Mouse (Mus musculus): ENCODE data around the gene Mmachc. TPM values are rescaled to one million over a fixed set of nuclear protein-coding genes. Genes with fewer than 3 reads are reported as not detected.
A peak's percentile ranks its signal among the peaks of the same experiment; 100 is the strongest.

Gene Mmachc
- polyA plus RNA-seq, 1 experiment from 2014 or later: 25.2 TPM

GRCm38 (mm10) chr4:116720343-116721097, 12.3 kb upstream of the Mmachc start, which contains the start of gene Tesk2:
Gene Tesk2, plus strand, starts transcription at chr4:116720948.
- peak within 1 kb of the TSS; percentile 85 for H3K27ac ChIP-seq
- peak within 1 kb of the TSS; percentile 82 for H3K4me3 ChIP-seq (replicated peaks)
- ATAC-seq (ENCODE audit: insufficient number of reproducible peaks, insufficient read depth, low FRiP score, low TSS enrichment, low read depth): peak; percentile 91
- H3K4me2 ChIP-seq: peak within 1 kb of the TSS; percentile 73
- peaks cover 6% of the 10 kb centered on the region for H3K36me3 ChIP-seq
- no peaks in the 10 kb centered on the region for H3K9me3 ChIP-seq
- no peaks in the 10 kb centered on the region for H3K27me3 ChIP-seq
- WGBS: under 1% methylated on average over 34 of the region's 34 CpGs
- H3K4me1 ChIP-seq (replicated peaks): 0 out of 2 replicates have a peak, but pooled peaks cover 4% of the 10 kb centered on the region
- peak within 1 kb of the TSS; percentile 75 for H3K9ac ChIP-seq (replicated peaks)

GRCm38 (mm10) chr4:116719396-116719795, 11.2 kb upstream of the Mmachc start:
- H3K4me1 ChIP-seq (replicated peaks): 0 out of 2 replicates have a peak, but pooled peaks cover 4% of the 10 kb centered on the region
- no peak overlapping the region for H3K4me2 ChIP-seq
- H3K9ac ChIP-seq (replicated peaks): no peak overlapping the region
- H3K27me3 ChIP-seq: no peaks in the 10 kb centered on the region
- H3K27ac ChIP-seq: no peak overlapping the region
- 18% methylated on average over 3 of the region's 3 CpGs for WGBS
- no peak for ATAC-seq (ENCODE audit: insufficient number of reproducible peaks, insufficient read depth, low FRiP score, low TSS enrichment, low read depth)
- H3K4me3 ChIP-seq (replicated peaks): no peak overlapping the region
- peaks cover 16% of the 10 kb centered on the region for H3K36me3 ChIP-seq
- no peaks in the 10 kb centered on the region for H3K9me3 ChIP-seq

GRCm38 (mm10) chr4:116712536-116712935, 4.3 kb upstream of the Mmachc start:
- Histone ChIP-seq H3K27ac (no peak overlapping the region), H3K36me3 (peaks cover 26% of the 10 kb centered on the region), H3K4me1 (replicated peaks) (peaks cover 8% of the 10 kb centered on the region), H3K9me3 (no peaks in the 10 kb centered on the region), H3K27me3 (no peaks in the 10 kb centered on the region), H3K9ac (replicated peaks) (no peak overlapping the region), H3K4me2 (no peak overlapping the region), H3K4me3 (replicated peaks) (no peak overlapping the region)
- 84% methylated on average over 1 of the region's 1 CpGs for WGBS
- ATAC-seq (ENCODE audit: insufficient number of reproducible peaks, insufficient read depth, low FRiP score, low TSS enrichment, low read depth): no peak

DNA sequence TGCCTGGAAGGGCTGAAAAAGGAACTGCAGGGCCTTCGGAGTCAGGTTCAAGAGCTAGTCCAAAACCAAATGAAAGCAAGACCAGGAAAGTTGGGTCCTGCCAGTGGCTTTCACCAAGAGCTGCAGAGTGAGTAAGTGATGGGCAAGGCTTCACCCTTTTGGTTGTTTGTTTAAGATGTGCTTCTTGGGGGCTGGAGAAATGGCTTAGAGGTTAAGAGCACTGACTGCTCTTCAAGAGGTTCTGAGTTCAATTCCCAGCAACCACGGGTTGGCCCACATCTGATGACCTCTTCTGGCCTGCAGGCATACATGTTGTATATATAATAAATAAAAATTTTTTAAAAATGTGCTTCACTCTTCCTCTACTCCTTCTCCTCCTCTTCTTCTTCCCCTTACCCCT, 1.9 kb upstream of the Mmachc start:
- Histone ChIP-seq H3K27me3 (no peaks in the 10 kb centered on the region), H3K9ac (replicated peaks) (no peak overlapping the region), H3K4me2 (no peak overlapping the region), H3K4me1 (replicated peaks) (peaks cover 9% of the 10 kb centered on the region), H3K27ac (no peak overlapping the region), H3K9me3 (no peaks in the 10 kb centered on the region), H3K36me3 (peaks cover 17% of the 10 kb centered on the region), H3K4me3 (replicated peaks) (no peak overlapping the region)
- WGBS: 91% methylated on average over 2 of the region's 2 CpGs
- ATAC-seq (ENCODE audit: insufficient number of reproducible peaks, insufficient read depth, low FRiP score, low TSS enrichment, low read depth): no peak

DNA sequence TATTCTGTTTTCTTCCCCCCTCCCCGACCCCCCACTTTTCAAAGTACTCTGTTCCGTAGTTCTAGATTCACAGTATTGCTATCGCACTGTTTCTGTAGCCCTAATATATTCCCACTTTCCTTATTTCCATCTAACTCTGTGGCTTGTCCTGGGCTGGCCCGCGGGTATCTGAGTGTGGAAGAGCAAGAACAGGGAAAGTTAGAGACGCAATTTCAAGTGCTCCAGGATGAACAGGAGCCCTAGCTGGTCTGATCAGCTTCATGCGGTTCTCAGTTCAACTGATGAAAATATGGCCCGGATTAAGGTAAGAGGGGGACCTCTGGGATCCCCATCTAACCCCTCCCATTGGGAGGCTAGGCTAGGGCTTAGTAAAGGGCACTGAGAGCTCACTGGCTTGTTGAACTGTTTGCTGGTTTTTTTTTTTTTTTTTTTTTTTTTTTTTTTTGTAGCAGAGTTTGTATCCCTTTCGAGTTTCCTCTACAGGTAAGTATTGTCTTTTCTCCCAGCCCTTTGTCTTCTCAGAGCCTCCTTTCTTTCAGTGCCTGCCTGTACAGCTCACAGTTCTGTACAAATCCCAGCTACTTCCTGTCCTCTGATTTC, 685 bp upstream of the Mmachc start:
- 5% methylated on average over 9 of the region's 9 CpGs for WGBS
- peak overlapping the region; percentile 82 for H3K4me2 ChIP-seq

GRCm38 (mm10) chr4:116707666-116708065, 540 bp downstream of the Mmachc start:
- Histone ChIP-seq H3K9ac (replicated peaks) (peak overlapping the region; percentile 71), H3K4me2 (peak overlapping the region; percentile 82), H3K9me3 (no peaks in the 10 kb centered on the region), H3K36me3 (peaks cover 19% of the 10 kb centered on the region), H3K27ac (no peak overlapping the region), H3K27me3 (no peaks in the 10 kb centered on the region), H3K4me1 (replicated peaks) (peaks cover 9% of the 10 kb centered on the region), H3K4me3 (replicated peaks) (peak overlapping the region; percentile 61)
- WGBS: 23% methylated on average over 9 of the region's 9 CpGs
- ATAC-seq (ENCODE audit: insufficient number of reproducible peaks, insufficient read depth, low FRiP score, low TSS enrichment, low read depth): 0 out of 2 replicates have a peak, but pooled peaks have one; percentile 0

More for the DNA sequence above, 685 bp upstream of the Mmachc start:
- Histone ChIP-seq H3K4me3 (replicated peaks) (peak overlapping the region; percentile 61), H3K36me3 (peaks cover 15% of the 10 kb centered on the region), H3K9ac (replicated peaks) (peak overlapping the region; percentile 72), H3K4me1 (replicated peaks) (peaks cover 9% of the 10 kb centered on the region), H3K9me3 (no peaks in the 10 kb centered on the region), H3K27me3 (no peaks in the 10 kb centered on the region), H3K27ac (no peak overlapping the region)
- no peak; the same call in 1 of the 2 replicates for ATAC-seq (ENCODE audit: insufficient number of reproducible peaks, insufficient read depth, low FRiP score, low TSS enrichment, low read depth)

GRCm38 (mm10) chr4:116703804-116704203, 4.4 kb downstream of the Mmachc start:
- Histone ChIP-seq H3K4me2 (no peak overlapping the region), H3K27me3 (no peaks in the 10 kb centered on the region), H3K27ac (no peak overlapping the region), H3K36me3 (peaks cover 44% of the 10 kb centered on the region), H3K9ac (replicated peaks) (no peak overlapping the region), H3K4me3 (replicated peaks) (no peak overlapping the region), H3K4me1 (replicated peaks) (peaks cover 3% of the 10 kb centered on the region; the same call in 1 of the 2 replicates), H3K9me3 (no peaks in the 10 kb centered on the region)
- WGBS: 36% methylated on average over 6 of the region's 6 CpGs
- no peak for ATAC-seq (ENCODE audit: insufficient number of reproducible peaks, insufficient read depth, low FRiP score, low TSS enrichment, low read depth)

DNA sequence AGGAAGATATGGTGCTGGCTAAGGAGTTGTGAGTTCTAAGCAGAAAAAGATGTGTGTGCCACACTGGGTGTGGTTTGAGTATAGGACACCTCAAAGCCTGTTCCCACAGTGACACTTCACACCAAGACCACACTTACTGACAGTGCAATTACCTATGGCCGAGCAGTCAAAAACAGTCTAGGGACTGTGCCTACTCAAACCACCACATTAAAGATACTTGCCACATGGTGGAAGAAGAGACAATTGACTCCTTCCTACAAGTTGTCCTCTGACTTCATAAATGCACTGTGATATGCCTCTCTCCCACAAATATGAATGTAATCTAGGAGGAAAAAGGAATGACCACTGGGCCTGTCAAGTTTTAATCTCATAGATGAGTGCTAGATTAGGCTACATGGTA, 7.2 kb downstream of the Mmachc start:
- H3K4me1 ChIP-seq (replicated peaks): no peaks in the 10 kb centered on the region
- no peaks in the 10 kb centered on the region for H3K27me3 ChIP-seq
- H3K4me2 ChIP-seq: no peak overlapping the region

GRCm38 (mm10) chr4:116698693-116699342, 9.4 kb downstream of the Mmachc start:
- H3K36me3 ChIP-seq: peaks cover 83% of the 10 kb centered on the region
- WGBS: 85% methylated on average over 2 of the region's 2 CpGs
- H3K4me2 ChIP-seq: no peak overlapping the region

More for the DNA sequence above, 7.2 kb downstream of the Mmachc start:
- no peak overlapping the region for H3K9ac ChIP-seq (replicated peaks)
- H3K36me3 ChIP-seq: peaks cover 68% of the 10 kb centered on the region
- ATAC-seq (ENCODE audit: insufficient number of reproducible peaks, insufficient read depth, low FRiP score, low TSS enrichment, low read depth): no peak
- H3K4me3 ChIP-seq (replicated peaks): no peak overlapping the region
- 77% methylated on average over 1 of the region's 1 CpGs for WGBS
- no peaks in the 10 kb centered on the region for H3K9me3 ChIP-seq
- H3K27ac ChIP-seq: no peak overlapping the region

GRCm38 (mm10) chr4:116693785-116694184, 14.4 kb downstream of the Mmachc start:
- H3K27me3 ChIP-seq: no peaks in the 10 kb centered on the region
- no peak overlapping the region for H3K27ac ChIP-seq
- H3K4me2 ChIP-seq: no peak overlapping the region
- H3K36me3 ChIP-seq: peaks cover 93% of the 10 kb centered on the region
- H3K9me3 ChIP-seq: no peaks in the 10 kb centered on the region
- 91% methylated on average over 2 of the region's 2 CpGs for WGBS
- H3K4me3 ChIP-seq (replicated peaks): no peak overlapping the region
- no peak overlapping the region for H3K9ac ChIP-seq (replicated peaks)
- ATAC-seq (ENCODE audit: insufficient number of reproducible peaks, insufficient read depth, low FRiP score, low TSS enrichment, low read depth): no peak
- no peaks in the 10 kb centered on the region for H3K4me1 ChIP-seq (replicated peaks)

More at GRCm38 (mm10) chr4:116698693-116699342, 9.4 kb downstream of the Mmachc start:
- no peak overlapping the region for H3K4me3 ChIP-seq (replicated peaks)
- H3K27ac ChIP-seq: no peak overlapping the region
- H3K9ac ChIP-seq (replicated peaks): no peak overlapping the region
- ATAC-seq (ENCODE audit: insufficient number of reproducible peaks, insufficient read depth, low FRiP score, low TSS enrichment, low read depth): no peak
- H3K9me3 ChIP-seq: no peaks in the 10 kb centered on the region
- no peaks in the 10 kb centered on the region for H3K4me1 ChIP-seq (replicated peaks)
- no peaks in the 10 kb centered on the region for H3K27me3 ChIP-seq

DNA sequence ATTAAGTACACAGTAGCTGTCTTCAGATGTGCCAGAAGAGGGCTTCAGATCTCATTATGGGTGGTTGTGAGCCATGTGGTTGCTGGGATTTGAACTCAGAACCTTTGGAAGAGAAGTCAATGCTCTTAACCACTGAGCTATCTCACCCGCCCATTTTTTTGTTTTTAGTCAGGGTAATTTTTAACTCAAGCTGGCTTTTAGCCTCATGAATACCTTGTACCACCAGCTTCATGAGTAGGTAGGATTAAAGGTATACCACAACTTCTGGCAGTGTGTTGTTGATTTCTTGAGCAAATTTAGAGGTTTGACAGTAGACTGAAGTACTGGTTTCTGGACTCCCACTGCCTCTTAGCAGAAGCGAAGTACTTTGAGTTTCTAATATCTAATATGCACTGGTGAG, 16.1 kb downstream of the Mmachc start:
- WGBS: 98% methylated on average over 2 of the region's 2 CpGs
- Histone ChIP-seq H3K9me3 (no peaks in the 10 kb centered on the region), H3K4me1 (replicated peaks) (peaks cover 2% of the 10 kb centered on the region), H3K27ac (no peak overlapping the region), H3K36me3 (peaks cover 90% of the 10 kb centered on the region), H3K4me3 (replicated peaks) (no peak overlapping the region), H3K9ac (replicated peaks) (no peak overlapping the region), H3K4me2 (no peak overlapping the region), H3K27me3 (no peaks in the 10 kb centered on the region)
- ATAC-seq (ENCODE audit: insufficient number of reproducible peaks, insufficient read depth, low FRiP score, low TSS enrichment, low read depth): no peak
